Mouse (Mus musculus) lung, postnatal 0 days (tissue): ENCODE measurements around the gene Coro2a.

ENCODE experiments used
- CTCF ChIP-seq: IDR thresholded peaks from 2 replicates; pipeline ENCODE4 v1.5.1; 2016; ENCODE audit warnings: antibody characterized with exemption, mild to moderate bottlenecking
- EP300 ChIP-seq: IDR thresholded peaks from 2 replicates; pipeline ENCODE4 v1.6.1; 2016; ENCODE audit warnings: antibody characterized with exemption, mild to moderate bottlenecking, control low read depth

- TF ChIP-seq CTCF: peak; percentile 91
- no peak for TF ChIP-seq EP300
Observed at GRCm38 (mm10) chr4:46601844-46602423, at the start of gene Coro2a.
